Mouse (Mus musculus): ENCODE measurements at regions not wholly inside any gene's neighbourhood (a gene's known extent, or its start where the extent isn't known, plus 50 kb on each side); places are given as distances from the start of the nearest gene placed in this dataset.

DNA sequence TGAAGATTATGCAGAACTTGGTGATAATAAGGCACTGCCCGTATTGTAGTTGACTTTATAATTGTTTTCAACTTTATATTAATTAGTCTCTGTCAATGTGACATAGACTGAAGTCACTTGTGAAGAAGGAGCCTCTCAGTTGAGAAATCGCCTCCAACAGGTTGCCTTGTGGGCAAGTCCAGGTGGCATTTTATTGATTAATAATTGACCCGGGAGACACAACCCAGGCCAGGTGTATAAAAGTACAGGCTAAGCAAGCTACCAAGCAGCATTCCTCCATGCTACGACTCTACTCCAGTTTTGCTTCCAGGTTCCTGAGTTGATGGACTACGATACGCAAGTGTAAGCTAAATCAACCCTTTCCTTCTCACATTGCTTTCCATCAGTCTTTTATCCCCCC is 268.2 kb upstream of the Klf3 start:
- DNase-seq (ENCODE audit: low read depth, low spot score) = no peak

DNA sequence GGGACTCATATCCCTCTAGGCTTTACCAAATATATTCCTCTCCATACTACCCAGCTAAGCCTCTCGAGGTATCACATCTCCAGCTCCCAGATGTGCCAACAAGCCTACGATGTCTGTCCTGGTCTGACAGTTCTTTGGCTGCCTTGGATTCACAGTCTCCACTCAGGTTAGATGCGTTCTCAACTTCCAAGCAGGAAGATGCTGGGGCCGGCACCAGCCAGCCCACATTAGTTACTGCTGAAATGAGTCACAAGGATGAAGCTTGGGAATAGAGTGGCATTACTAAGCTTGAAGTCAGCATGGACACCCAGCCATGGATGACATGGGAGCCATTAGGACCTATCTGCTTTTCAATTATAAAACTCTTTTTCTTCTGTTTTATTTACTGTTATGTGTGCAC is 267.6 kb upstream of the Klf3 start:
- DNase-seq (ENCODE audit: low read depth, low spot score) = no peak

DNA sequence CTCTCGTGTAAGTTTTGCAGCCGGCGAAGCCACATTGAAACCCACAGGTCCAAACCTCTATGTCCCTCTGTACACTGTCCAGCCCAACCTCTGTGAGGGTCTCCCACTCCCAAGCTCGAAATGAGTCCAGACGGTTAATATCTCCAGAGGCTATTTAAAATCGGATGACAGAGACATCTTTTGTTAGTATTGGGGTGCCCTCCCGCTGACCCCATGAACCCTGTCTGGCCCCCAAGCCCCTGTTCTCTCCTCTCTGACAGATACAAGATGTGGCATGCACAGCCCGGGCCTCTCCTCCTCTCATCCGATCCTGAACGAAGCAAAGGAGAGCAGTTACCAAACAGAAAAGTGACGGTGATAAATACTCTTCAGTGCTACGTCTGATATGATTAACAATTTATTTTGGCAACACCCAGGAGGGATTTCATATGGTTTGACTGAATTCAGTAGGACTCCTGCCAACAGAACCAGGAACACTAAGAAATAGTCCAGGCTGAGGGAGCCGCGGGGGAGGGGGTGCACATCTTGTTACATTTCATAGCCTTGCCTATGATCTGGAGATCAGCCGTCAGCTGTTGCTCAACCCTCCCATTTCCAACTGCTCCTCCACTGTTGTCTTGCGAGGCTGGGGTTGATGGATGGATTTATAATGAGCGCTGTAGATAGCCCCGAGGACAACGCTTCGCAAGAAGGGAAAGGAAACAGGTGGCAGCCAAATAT is 266.6 kb upstream of the Klf3 start:
- no peak for DNase-seq (ENCODE audit: low read depth, low spot score)

DNA sequence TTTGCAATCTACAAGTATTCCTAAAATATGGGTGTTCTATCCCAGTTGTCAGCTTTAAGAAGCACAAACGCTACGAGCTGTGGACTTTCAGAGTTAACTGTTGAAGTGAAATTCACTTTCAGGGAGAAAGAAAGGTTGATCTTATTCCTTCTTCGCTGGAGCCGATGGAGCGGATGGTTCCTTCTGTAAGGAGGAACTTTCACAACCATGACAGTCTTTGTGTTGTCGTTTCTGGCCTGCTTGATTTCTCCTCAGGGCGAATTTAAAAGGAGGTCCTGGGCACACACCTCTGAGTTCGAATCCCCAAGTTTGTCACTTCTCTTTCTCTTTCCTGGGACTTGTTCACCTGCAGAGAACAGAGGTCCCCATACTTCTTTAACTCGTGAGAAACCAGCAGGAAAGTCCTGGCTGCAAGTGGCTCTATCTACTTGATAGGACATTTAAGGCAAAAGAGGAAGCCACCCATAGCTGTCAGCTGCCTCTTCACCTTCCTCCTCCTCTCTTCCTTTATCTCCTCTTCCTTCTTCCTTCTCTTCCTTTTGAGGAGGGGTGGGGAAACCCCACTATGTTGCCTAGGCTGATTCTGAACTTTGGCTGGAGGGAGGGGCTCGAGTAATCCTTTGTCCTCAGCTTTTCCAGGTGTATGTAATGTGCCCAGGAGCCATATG is 265.9 kb upstream of the Klf3 start:
- DNase-seq (ENCODE audit: low read depth, low spot score) = no peak

DNA sequence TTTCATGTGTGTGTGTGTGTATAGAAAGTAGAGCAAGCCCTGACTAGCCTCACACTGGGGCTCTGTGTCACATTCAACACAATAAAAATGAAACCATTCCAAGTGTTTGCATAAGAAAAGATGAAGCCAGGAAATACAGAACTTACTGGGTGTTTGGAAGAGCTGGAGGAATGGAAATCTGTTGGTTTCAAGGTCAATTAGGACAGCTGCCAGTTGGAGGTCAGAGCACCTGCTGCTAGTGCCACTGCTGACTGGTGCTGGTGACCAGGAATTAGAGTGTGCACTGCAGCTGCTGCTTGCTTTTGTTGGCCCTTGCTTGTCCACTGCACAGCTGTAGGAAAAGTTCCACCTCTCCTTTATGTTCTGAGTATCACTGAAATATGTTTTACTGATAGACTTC is 261.4 kb upstream of the Klf3 start:
- no peak for DNase-seq (ENCODE audit: low read depth, low spot score)

DNA sequence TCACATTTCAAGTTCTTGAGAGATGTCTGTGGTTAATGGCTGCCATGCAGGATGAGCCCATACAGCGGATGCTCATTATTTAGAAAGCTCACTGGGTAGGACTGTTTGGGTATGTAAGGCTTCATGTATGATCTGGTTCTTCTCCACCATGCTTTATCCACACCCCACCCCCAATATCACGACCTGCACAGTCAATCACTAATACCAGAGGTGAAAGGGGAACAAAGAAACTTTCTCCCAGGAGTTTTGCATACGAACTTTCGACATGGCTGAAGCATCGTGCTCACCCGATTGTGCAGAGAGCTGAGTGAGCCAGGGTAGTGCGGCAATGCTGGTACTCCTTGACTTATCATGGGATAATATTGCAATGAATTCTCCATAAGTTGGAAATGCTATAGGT is 247.3 kb upstream of the Klf3 start:
- DNase-seq (ENCODE audit: low read depth, low spot score) = no peak

DNA sequence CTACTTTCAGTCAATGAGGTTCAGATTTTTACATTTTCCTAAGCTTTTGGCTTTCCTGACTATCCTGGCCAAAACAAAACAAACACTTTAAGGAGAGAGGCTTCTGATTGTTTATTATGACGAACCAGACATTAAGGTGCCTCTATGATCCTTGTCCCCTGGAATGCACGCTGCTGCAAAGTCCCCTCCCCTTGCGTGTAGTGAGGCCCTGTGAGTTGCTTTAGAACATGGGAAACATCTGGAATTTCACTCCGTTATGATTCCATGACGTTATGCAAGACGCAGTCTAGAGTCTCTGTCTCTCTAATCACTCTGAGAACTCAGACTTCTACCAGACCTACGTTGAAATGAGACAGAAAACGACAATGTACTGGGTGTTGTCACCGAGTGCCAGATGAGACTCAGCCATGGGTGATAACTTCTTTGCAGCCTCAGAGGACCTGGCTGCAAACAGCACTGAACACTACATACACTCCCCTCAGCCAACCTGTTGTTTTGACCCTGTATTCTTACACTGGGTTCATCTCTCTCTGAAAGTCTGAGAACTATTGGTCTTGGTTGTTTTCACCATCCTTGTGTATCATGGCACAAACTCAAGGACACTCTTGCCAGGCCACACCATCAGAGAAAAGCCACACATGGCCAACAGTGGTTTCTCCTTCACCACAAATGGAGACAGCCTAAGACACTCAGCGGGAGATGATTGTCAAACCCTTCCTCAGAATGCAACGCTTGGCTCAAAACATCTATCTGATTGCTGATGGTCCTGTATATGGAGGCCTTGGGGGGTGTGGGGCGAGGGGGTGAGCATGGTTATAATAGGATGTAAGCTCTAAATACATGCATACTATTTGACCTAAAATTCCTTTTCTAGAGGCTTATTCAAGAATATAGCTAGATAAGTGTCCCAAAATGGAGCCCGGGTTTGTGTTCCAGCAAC is 236.5 kb upstream of the Klf3 start:
- no peak for DNase-seq (ENCODE audit: low read depth, low spot score)

DNA sequence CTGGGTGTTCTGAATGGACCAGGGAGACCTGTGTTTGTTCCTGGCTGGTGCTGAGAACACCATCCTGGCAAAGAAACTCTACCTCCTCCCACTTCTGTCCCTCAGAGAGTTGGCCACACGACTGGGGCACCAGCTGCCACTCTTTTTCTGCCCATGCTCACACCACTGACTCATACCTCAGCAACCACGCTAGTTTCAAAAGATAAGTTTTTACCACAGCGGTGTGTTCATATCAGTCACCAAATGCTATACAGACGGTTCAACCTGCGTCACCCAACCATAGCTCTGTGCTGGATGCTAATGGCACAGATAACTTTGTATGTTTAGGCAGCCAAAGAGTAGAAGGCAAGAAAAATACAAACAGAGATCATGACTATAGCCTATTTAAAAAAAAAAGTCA is 235.4 kb upstream of the Klf3 start:
- no peak for DNase-seq (ENCODE audit: low read depth, low spot score)

DNA sequence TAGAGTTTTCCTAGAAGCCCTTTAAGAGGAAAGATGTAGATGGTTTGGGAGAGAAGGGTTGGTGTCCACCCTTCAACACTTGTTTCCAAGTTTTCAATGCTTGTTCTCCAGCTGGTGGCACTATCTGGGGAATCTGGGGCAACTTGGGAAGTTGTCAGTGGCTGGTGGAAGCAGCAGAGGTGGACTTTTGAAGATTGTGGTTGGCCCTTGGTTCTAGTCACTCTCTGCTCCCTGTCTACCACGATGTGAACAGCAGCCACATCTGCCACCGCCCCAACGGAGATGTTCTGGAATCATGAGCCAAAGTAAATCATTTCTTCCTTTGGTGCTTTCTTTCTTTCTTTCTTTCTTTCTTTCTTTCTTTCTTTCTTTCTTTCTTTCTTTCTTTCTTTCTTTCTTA is 234.9 kb upstream of the Klf3 start:
- no peak for DNase-seq (ENCODE audit: low read depth, low spot score)

DNA sequence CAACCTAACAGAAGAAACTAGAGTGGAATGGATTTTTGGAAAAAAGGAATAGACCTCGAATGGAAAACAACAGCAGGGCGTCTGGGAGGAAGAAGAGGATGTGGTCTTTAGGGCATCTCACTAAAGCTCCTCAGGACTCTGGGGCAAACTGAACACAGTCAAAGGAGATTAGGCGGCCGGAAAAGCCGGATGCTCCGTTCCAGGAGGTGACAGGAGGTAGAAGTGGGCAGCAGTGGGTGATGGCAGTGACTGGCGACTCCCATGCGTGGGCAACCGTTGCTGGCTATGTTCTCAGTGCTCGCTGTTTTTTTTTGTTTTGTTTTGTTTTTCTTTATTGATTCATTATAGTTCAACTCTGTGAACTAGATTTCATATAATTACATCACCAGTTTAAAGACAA is 228.8 kb upstream of the Klf3 start:
- DNase-seq (ENCODE audit: low read depth, low spot score) = no peak

DNA sequence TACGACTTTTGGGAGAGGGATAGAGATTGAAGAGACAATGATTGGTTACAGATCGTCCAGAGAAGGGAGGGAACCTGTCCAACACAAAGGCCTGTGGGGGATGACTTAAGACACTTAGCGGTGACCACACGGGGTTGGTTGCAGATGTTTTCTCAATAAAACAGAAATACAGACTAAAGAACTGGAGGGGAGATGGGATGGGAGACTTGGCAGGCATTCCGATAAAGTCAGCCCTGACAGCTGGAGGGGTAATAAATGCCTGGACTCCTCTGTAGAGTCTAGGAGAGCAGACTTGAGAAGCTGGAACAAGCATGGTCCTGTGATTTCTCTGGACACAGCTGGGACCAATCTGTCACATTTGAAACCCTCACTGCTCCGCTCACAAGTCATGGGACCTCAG is 227.3 kb upstream of the Klf3 start:
- no peak for DNase-seq (ENCODE audit: low read depth, low spot score)

DNA sequence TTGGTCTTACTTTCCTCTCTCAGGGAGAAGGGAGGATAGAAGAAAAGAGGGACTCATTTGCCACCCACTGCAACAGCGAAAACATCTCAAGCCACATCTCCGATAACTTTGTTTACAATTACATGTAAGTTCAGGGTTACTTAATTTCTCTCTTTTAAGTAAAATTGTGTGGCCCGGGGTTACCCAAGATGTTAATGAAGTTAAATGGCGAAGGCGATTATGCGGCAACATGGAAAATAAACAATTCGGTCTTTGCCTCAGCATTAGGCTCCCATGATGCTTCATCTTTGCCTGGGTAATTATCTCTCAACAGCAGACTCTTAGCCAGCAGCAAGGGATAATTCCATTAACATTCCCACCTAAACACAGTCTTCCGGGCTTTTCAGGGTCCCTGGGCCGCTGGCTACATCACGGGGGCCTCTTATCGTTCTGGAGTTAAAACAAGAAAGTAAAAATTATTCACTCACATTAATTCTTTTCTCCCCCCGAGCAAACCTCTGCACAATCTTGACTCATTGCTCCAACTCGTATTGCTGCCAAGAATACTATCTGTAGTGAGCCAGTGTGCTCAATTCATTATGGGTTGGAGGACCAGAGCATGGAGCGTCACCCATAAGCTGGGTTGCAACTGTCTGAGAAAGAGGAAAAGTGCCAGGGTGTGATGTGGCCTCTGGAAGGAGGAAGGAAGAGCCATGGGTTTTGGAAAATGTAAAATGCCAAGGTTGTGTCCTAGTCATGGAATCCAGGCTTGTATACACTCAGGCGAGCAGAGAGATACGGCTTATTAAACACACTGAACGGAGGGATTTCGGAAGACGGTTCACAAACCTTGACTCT is 226.5 kb upstream of the Klf3 start:
- no peak for DNase-seq (ENCODE audit: low read depth, low spot score)

DNA sequence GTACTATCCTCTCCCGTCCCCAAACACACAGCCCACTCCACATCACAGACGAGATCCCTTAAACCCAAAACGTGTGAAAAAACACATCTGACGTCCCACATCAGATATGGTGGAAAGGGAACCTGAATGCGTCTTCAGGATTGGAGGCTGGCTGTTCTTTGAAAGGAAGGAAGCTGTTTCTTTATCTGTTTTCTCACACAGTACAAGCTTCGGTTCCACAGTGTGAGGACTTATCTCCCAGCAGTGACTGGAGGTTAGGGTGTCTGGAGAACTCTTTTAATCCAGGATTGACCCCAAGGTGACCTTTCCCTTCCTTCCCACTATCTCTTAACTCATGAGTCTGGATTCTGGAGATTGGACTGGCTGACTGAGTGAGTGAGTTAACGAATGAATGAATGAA is 225.8 kb upstream of the Klf3 start:
- DNase-seq (ENCODE audit: low read depth, low spot score) = no peak

DNA sequence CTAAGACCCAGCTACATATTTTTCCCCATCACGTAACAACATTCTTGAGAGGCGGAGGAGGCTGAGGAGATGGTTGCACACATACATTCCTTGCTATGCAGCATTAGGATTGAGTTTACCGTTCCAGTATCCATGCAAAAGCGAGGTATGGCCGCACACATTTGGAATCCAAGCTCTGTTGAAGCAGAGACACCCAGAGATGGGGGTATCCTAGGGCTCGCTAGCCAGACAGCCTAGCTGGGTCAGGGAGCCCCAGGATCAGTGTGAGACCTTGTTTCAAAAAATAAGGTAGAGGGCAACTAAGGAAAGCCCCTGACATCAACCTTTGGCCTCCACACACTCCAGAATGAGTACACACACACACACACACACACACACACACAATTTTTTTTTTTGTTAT is 224.7 kb upstream of the Klf3 start:
- DNase-seq (ENCODE audit: low read depth, low spot score) = no peak

DNA sequence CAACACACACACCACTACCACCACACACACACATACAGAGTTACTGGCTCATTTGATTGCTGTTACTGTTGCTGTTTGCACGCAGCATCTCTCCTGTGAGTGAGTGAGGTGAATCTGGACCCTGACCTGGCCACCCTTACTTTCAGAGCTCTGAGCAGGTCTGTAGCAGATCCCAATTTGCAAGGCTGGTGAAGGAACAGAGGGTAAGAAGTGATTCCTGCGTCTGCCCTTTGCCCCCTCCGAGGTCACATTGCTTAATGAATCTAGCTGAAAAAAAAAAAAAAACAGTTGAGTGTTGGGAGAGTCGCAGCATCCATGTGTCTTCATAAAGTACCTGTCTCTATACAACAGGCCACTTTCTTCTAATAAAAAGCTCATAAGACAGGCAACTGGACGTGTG is 224.1 kb upstream of the Klf3 start:
- no peak for DNase-seq (ENCODE audit: low read depth, low spot score)

DNA sequence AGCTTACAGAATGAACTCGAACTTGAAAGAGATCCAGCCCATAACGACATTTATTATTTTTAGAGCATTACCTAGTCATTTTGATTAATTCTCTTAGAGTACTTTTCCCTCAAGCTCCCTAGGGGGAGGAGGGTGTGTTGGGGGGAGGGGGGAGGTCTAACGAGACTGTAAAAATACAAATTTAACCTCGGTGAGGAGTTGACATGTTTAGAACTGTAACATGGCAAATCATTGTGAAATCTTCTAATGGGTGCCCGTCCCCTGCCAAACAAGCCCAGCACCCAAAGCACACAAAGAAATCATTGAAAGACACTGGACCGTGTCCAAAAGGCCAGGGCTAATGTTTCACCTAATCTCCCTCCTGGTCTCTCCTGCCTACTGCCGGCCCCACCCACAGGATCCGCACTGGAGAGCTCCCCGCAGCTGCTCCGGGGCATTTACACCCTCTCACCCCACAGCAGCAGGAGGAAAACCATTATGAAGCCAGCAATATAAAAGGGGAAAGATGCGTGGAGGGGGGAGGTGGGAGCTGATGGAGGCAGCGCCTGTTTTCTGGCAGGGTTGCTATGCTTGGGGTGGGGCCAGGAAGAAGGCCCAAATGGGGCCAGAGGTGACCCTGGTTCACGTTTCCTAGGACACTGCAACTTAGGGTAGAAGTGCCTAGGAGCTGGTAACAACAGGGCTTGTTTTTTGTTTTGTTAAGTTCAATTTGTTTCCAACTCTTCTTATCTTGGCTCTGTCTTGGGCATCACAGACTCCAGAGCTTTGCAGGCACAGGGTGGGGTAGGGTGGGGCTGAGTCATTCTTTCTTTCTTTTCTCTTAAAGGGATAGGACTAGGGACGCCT is 223.5 kb upstream of the Klf3 start:
- DNase-seq (ENCODE audit: low read depth, low spot score) = no peak

DNA sequence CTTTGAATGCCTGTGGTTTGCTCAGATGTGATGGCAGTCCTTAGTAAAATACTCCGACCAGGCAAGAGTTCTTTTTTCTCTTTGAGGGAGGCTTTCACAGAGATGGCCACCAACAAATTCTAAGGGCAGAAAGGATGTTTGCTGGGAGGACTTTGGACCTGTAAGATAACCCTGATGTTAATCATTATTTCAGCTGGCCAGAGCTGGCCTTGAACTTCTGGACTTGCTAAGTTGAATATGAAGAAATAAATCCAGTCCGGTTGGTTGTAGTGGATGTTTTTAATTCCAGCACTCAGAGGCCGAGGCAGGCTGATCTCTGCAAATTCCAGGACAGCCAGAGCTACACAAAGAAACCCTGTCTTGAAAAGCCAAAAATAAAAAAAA is 222.9 kb upstream of the Klf3 start:
- no peak for DNase-seq (ENCODE audit: low read depth, low spot score)

DNA sequence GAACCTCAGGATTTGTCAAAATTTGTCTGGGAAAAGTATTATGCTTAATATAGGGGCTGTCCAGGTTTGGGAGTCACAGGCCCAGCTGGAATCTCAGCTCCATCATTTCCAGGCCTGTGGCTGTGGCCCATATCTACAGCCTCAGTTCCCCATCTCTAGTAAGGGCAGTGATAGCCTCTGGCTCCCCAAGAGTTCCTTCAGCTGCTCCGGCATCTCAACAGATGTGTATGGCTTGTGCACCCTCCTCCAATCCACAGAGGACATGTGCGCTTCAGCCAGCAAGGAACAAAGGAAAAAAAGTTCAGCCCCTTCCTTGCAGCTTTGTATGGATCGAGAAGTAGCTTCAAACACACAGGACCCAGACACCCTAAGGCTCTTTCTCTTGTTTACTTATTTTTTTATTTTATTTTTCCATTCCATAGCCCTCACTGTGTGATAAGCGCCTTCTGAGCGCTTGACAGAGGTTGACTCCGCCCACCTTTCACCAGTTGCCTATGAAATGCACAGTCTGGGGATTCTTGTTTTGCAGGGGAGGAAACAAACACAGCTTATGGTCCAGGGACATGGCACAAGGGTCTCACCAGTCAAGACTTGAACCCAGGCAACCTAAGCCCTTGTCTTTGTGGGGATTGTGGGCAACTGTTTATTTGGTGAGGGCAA is 222.3 kb upstream of the Klf3 start:
- no peak for DNase-seq (ENCODE audit: low read depth, low spot score)

DNA sequence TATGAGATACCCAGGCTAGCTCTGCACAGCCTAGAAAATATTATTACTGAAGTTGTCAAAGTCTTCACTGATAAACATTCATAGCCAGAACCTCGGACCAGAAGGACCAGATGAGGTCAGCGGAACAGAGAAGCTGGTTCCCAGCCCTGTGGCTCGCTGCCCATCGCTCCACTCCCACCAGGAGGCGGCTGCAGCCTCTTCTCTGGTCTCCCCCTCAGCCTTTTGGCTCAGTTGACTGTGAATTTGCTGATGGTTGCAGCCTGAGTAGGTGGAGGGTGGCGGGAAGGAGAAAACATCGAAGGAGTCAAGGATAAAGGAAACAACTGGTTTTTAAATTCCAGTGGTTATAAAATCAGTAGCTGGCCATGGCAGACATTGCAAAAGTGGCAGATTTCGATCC is 221.7 kb upstream of the Klf3 start:
- DNase-seq (ENCODE audit: low read depth, low spot score) = no peak

DNA sequence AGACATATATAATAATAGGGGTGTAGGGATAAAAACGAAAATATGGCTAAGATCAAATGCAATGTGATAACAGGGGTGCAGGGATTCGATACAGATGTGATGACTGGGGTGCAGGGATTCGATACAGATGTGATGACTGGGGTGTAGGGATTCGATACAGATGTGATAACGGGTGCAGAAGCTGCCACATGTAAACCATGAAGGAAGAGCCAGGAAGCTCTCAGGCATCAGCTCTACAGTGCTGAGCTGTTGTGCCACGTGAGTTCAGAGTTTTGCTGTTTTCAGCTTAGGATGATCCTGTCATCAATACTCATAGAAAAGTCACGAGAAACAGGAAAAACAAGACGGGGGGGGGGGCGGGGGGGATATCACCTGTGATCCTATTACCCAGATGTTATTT is 221.2 kb upstream of the Klf3 start:
- DNase-seq (ENCODE audit: low read depth, low spot score) = no peak
